Mouse (Mus musculus): ENCODE measurements at regions not wholly inside any gene's neighbourhood (a gene's known extent, or its start where the extent isn't known, plus 50 kb on each side); places are given as distances from the start of the nearest gene placed in this dataset.

- no peak for ATAC-seq (ENCODE audit: borderline replicate concordance, extremely low read depth, low FRiP score, low TSS enrichment)
- H3K27me3 ChIP-seq: peaks cover 73% of the 10 kb centered on the region
Observed at GRCm38 (mm10) chr9:61283311-61283710, 88.9 kb upstream of the Tle3 start.

GRCm38 (mm10) chr9:61284201-61285021 lies 87.8 kb upstream of the Tle3 start:
- no peaks in the 10 kb centered on the region for H3K9me3 ChIP-seq
- 68% methylated on average over 8 of the region's 8 CpGs for WGBS

More at GRCm38 (mm10) chr9:61283311-61283710, 88.9 kb upstream of the Tle3 start:
- H3K9ac ChIP-seq: no peak overlapping the region
- no peak overlapping the region for H3K27ac ChIP-seq
- no peak overlapping the region for H3K4me2 ChIP-seq
- H3K4me1 ChIP-seq: peaks cover 11% of the 10 kb centered on the region
- no peak overlapping the region for H3K4me3 ChIP-seq
- no peaks in the 10 kb centered on the region for H3K9me3 ChIP-seq
- 80% methylated on average over 5 of the region's 5 CpGs for WGBS
- no peaks in the 10 kb centered on the region for H3K36me3 ChIP-seq

GRCm38 (mm10) chr9:61286561-61286960 lies 85.6 kb upstream of the Tle3 start:
- H3K27ac ChIP-seq: no peak overlapping the region
- no peak for ATAC-seq (ENCODE audit: borderline replicate concordance, extremely low read depth, low FRiP score, low TSS enrichment)
- WGBS: 86% methylated on average over 4 of the region's 4 CpGs
- H3K9me3 ChIP-seq: no peaks in the 10 kb centered on the region
- no peak overlapping the region for H3K4me2 ChIP-seq
- no peaks in the 10 kb centered on the region for H3K36me3 ChIP-seq
- no peaks in the 10 kb centered on the region for H3K4me1 ChIP-seq
- no peak overlapping the region for H3K4me3 ChIP-seq
- H3K27me3 ChIP-seq: peaks cover 61% of the 10 kb centered on the region
- no peak overlapping the region for H3K9ac ChIP-seq

More at GRCm38 (mm10) chr9:61284201-61285021, 87.8 kb upstream of the Tle3 start:
- H3K27me3 ChIP-seq: peaks cover 71% of the 10 kb centered on the region
- no peak overlapping the region for H3K4me2 ChIP-seq
- H3K4me1 ChIP-seq: peaks cover under 1% of the 10 kb centered on the region
- no peak overlapping the region for H3K4me3 ChIP-seq
- no peaks in the 10 kb centered on the region for H3K36me3 ChIP-seq
- no peak overlapping the region for H3K9ac ChIP-seq
- H3K27ac ChIP-seq: no peak overlapping the region
- ATAC-seq (ENCODE audit: borderline replicate concordance, extremely low read depth, low FRiP score, low TSS enrichment): no peak

- Histone ChIP-seq H3K36me3 (no peaks in the 10 kb centered on the region), H3K9ac (no peak overlapping the region), H3K4me1 (no peaks in the 10 kb centered on the region), H3K4me3 (no peak overlapping the region), H3K9me3 (no peaks in the 10 kb centered on the region), H3K27me3 (peaks cover 58% of the 10 kb centered on the region), H3K27ac (no peak overlapping the region), H3K4me2 (no peak overlapping the region)
- 49% methylated on average over 12 of the region's 12 CpGs for WGBS
- no peak for ATAC-seq (ENCODE audit: borderline replicate concordance, extremely low read depth, low FRiP score, low TSS enrichment)
Observed at GRCm38 (mm10) chr9:61289117-61289516, 83.0 kb upstream of the Tle3 start.

GRCm38 (mm10) chr9:61289713-61290112 lies 82.5 kb upstream of the Tle3 start:
- Histone ChIP-seq H3K36me3 (no peaks in the 10 kb centered on the region), H3K27ac (no peak overlapping the region), H3K27me3 (peaks cover 60% of the 10 kb centered on the region), H3K4me3 (no peak overlapping the region), H3K4me2 (no peak overlapping the region), H3K4me1 (no peaks in the 10 kb centered on the region), H3K9ac (no peak overlapping the region), H3K9me3 (no peaks in the 10 kb centered on the region)
- ATAC-seq (ENCODE audit: borderline replicate concordance, extremely low read depth, low FRiP score, low TSS enrichment): no peak
- WGBS: 37% methylated on average over 6 of the region's 6 CpGs

GRCm38 (mm10) chr9:61291646-61292045 lies 80.5 kb upstream of the Tle3 start:
- Histone ChIP-seq H3K9ac (no peak overlapping the region), H3K4me2 (no peak overlapping the region), H3K36me3 (no peaks in the 10 kb centered on the region), H3K4me3 (no peak overlapping the region), H3K27me3 (peaks cover 75% of the 10 kb centered on the region), H3K27ac (no peak overlapping the region), H3K4me1 (no peaks in the 10 kb centered on the region), H3K9me3 (no peaks in the 10 kb centered on the region)
- ATAC-seq (ENCODE audit: borderline replicate concordance, extremely low read depth, low FRiP score, low TSS enrichment): no peak
- WGBS: 79% methylated on average over 1 of the region's 1 CpGs

- 81% methylated on average over 3 of the region's 3 CpGs for WGBS
- Histone ChIP-seq H3K9me3 (no peaks in the 10 kb centered on the region), H3K9ac (no peak overlapping the region), H3K27ac (no peak overlapping the region), H3K4me3 (no peak overlapping the region), H3K36me3 (no peaks in the 10 kb centered on the region), H3K4me2 (no peak overlapping the region), H3K27me3 (peaks cover 76% of the 10 kb centered on the region), H3K4me1 (no peaks in the 10 kb centered on the region)
- ATAC-seq (ENCODE audit: borderline replicate concordance, extremely low read depth, low FRiP score, low TSS enrichment): no peak
Observed at GRCm38 (mm10) chr9:61292501-61292900, 79.7 kb upstream of the Tle3 start.

GRCm38 (mm10) chr9:61293223-61293985 lies 78.8 kb upstream of the Tle3 start:
- Histone ChIP-seq H3K9ac (no peak overlapping the region), H3K27ac (no peak overlapping the region), H3K4me3 (no peak overlapping the region), H3K36me3 (no peaks in the 10 kb centered on the region), H3K9me3 (no peaks in the 10 kb centered on the region), H3K27me3 (peaks cover 80% of the 10 kb centered on the region), H3K4me2 (no peak overlapping the region), H3K4me1 (no peaks in the 10 kb centered on the region)
- ATAC-seq (ENCODE audit: borderline replicate concordance, extremely low read depth, low FRiP score, low TSS enrichment): no peak
- 59% methylated on average over 11 of the region's 11 CpGs for WGBS

- Histone ChIP-seq H3K27ac (no peak overlapping the region), H3K27me3 (peaks cover 77% of the 10 kb centered on the region)
- WGBS: 67% methylated on average over 5 of the region's 5 CpGs
Observed at GRCm38 (mm10) chr9:61295001-61295400, 77.2 kb upstream of the Tle3 start.

GRCm38 (mm10) chr9:61296311-61296947 lies 75.7 kb upstream of the Tle3 start:
- WGBS: 88% methylated on average over 9 of the region's 9 CpGs
- H3K27me3 ChIP-seq: peaks cover 85% of the 10 kb centered on the region
- ATAC-seq (ENCODE audit: borderline replicate concordance, extremely low read depth, low FRiP score, low TSS enrichment): no peak
- H3K9ac ChIP-seq: no peak overlapping the region
- H3K4me3 ChIP-seq: no peak overlapping the region
- H3K36me3 ChIP-seq: no peaks in the 10 kb centered on the region
- peaks cover 4% of the 10 kb centered on the region for H3K4me1 ChIP-seq
- no peaks in the 10 kb centered on the region for H3K9me3 ChIP-seq
- H3K27ac ChIP-seq: no peak overlapping the region
- H3K4me2 ChIP-seq: no peak overlapping the region

More at GRCm38 (mm10) chr9:61295001-61295400, 77.2 kb upstream of the Tle3 start:
- H3K4me3 ChIP-seq: no peak overlapping the region
- no peaks in the 10 kb centered on the region for H3K9me3 ChIP-seq
- ATAC-seq (ENCODE audit: borderline replicate concordance, extremely low read depth, low FRiP score, low TSS enrichment): no peak
- no peak overlapping the region for H3K4me2 ChIP-seq
- H3K4me1 ChIP-seq: peaks cover 4% of the 10 kb centered on the region
- H3K36me3 ChIP-seq: no peaks in the 10 kb centered on the region
- no peak overlapping the region for H3K9ac ChIP-seq

GRCm38 (mm10) chr9:61297385-61297784 lies 74.8 kb upstream of the Tle3 start:
- Histone ChIP-seq H3K9me3 (no peaks in the 10 kb centered on the region), H3K9ac (no peak overlapping the region), H3K27ac (no peak overlapping the region), H3K4me1 (peaks cover 4% of the 10 kb centered on the region), H3K27me3 (peaks cover 89% of the 10 kb centered on the region), H3K4me3 (no peak overlapping the region), H3K4me2 (no peak overlapping the region), H3K36me3 (no peaks in the 10 kb centered on the region)
- WGBS: 58% methylated on average over 4 of the region's 4 CpGs
- no peak for ATAC-seq (ENCODE audit: borderline replicate concordance, extremely low read depth, low FRiP score, low TSS enrichment)

All from lung, embryonic 15.5 days (tissue).